Mouse (Mus musculus): Measurements from ENCODE around the gene Midn. TPM values are rescaled to one million over a fixed set of nuclear protein-coding genes. Genes with fewer than 3 reads are reported as not detected.

Midn gene
- polyA plus RNA-seq, 1 experiment = 26.1 TPM

GRCm38 (mm10) chr10:80131316-80131951 is 16.6 kb upstream of the Midn start:
- TF ChIP-seq CTCF (IDR thresholded peaks at IDR 0.05; ENCODE audit: borderline replicate concordance, insufficient read depth, low read depth, low read length) = no peak

GRCm38 (mm10) chr10:80131952-80132350 is 16.1 kb upstream of the Midn start:
- Histone ChIP-seq H3K4me1 (ENCODE audit: control insufficient read depth, insufficient read depth, low read length) (peaks cover 44% of the 10 kb centered on the region), H3K27me3 (ENCODE audit: control insufficient read depth, insufficient read depth, low read length) (no peaks in the 10 kb centered on the region), H3K4me3 (replicated peaks; ENCODE audit: insufficient read depth, low read depth, low read length) (no peak overlapping the region), H3K27ac (ENCODE audit: insufficient read depth, low read length) (no peak overlapping the region)
- no peak for TF ChIP-seq POLR2A (IDR thresholded peaks at IDR 0.05; ENCODE audit: borderline replicate concordance, insufficient read depth, low read length)
- TF ChIP-seq CTCF (IDR thresholded peaks at IDR 0.05; ENCODE audit: borderline replicate concordance, insufficient read depth, low read depth, low read length) = no peak
- 47% methylated on average over 27 of the region's 27 CpGs for whole genome bisulfite sequencing
- no peak for DNase-seq

More at GRCm38 (mm10) chr10:80131316-80131951, 16.6 kb upstream of the Midn start:
- Histone ChIP-seq H3K4me1 (ENCODE audit: control insufficient read depth, insufficient read depth, low read length) (peaks cover 44% of the 10 kb centered on the region), H3K27me3 (ENCODE audit: control insufficient read depth, insufficient read depth, low read length) (no peaks in the 10 kb centered on the region), H3K27ac (ENCODE audit: insufficient read depth, low read length) (no peak overlapping the region), H3K4me3 (replicated peaks; ENCODE audit: insufficient read depth, low read depth, low read length) (no peak overlapping the region)
- peak; percentile 29 to 52 for DNase-seq
- 41% methylated on average over 55 of the region's 55 CpGs for WGBS

- Histone ChIP-seq H3K27me3 (ENCODE audit: control insufficient read depth, insufficient read depth, low read length) (no peaks in the 10 kb centered on the region), H3K4me3 (replicated peaks; ENCODE audit: insufficient read depth, low read depth, low read length) (no peak overlapping the region), H3K4me1 (ENCODE audit: control insufficient read depth, insufficient read depth, low read length) (peaks cover 41% of the 10 kb centered on the region), H3K27ac (ENCODE audit: insufficient read depth, low read length) (no peak overlapping the region)
- no peak for TF ChIP-seq CTCF (IDR thresholded peaks at IDR 0.05; ENCODE audit: borderline replicate concordance, insufficient read depth, low read depth, low read length)
- no peak for TF ChIP-seq POLR2A (IDR thresholded peaks at IDR 0.05; ENCODE audit: borderline replicate concordance, insufficient read depth, low read length)
- DNase-seq = peak in 1 of 2 experiments; percentile 55
- WGBS = 20% methylated on average over 8 of the region's 8 CpGs
Observed at GRCm38 (mm10) chr10:80133226-80133849, 14.7 kb upstream of the Midn start.

GRCm38 (mm10) chr10:80134421-80134820 is 13.7 kb upstream of the Midn start:
- DNase-seq = no peak
- H3K27ac ChIP-seq (ENCODE audit: insufficient read depth, low read length) = no peak overlapping the region
- no peak for TF ChIP-seq CTCF (IDR thresholded peaks at IDR 0.05; ENCODE audit: borderline replicate concordance, insufficient read depth, low read depth, low read length)
- no peak for TF ChIP-seq POLR2A (IDR thresholded peaks at IDR 0.05; ENCODE audit: borderline replicate concordance, insufficient read depth, low read length)
- peaks cover 32% of the 10 kb centered on the region for H3K4me1 ChIP-seq (ENCODE audit: control insufficient read depth, insufficient read depth, low read length)
- 74% methylated on average over 9 of the region's 9 CpGs for WGBS
- no peaks in the 10 kb centered on the region for H3K27me3 ChIP-seq (ENCODE audit: control insufficient read depth, insufficient read depth, low read length)
- no peak overlapping the region for H3K4me3 ChIP-seq (replicated peaks; ENCODE audit: insufficient read depth, low read depth, low read length)

GRCm38 (mm10) chr10:80135161-80135560 is 12.9 kb upstream of the Midn start:
- WGBS = 80% methylated on average over 10 of the region's 10 CpGs
- TF ChIP-seq POLR2A (IDR thresholded peaks at IDR 0.05; ENCODE audit: borderline replicate concordance, insufficient read depth, low read length) = no peak
- TF ChIP-seq CTCF (IDR thresholded peaks at IDR 0.05; ENCODE audit: borderline replicate concordance, insufficient read depth, low read depth, low read length) = no peak
- DNase-seq = no peak
- no peak overlapping the region for H3K27ac ChIP-seq (ENCODE audit: insufficient read depth, low read length)
- H3K27me3 ChIP-seq (ENCODE audit: control insufficient read depth, insufficient read depth, low read length) = no peaks in the 10 kb centered on the region
- H3K4me3 ChIP-seq (replicated peaks; ENCODE audit: insufficient read depth, low read depth, low read length) = no peak overlapping the region
- H3K4me1 ChIP-seq (ENCODE audit: control insufficient read depth, insufficient read depth, low read length) = peaks cover 26% of the 10 kb centered on the region

- H3K27me3 ChIP-seq (ENCODE audit: control insufficient read depth, insufficient read depth, low read length) = no peaks in the 10 kb centered on the region
- no peak for TF ChIP-seq POLR2A (IDR thresholded peaks at IDR 0.05; ENCODE audit: borderline replicate concordance, insufficient read depth, low read length)
- no peak for TF ChIP-seq CTCF (IDR thresholded peaks at IDR 0.05; ENCODE audit: borderline replicate concordance, insufficient read depth, low read depth, low read length)
- no peak for DNase-seq
- no peak overlapping the region for H3K27ac ChIP-seq (ENCODE audit: insufficient read depth, low read length)
- no peak overlapping the region for H3K4me3 ChIP-seq (replicated peaks; ENCODE audit: insufficient read depth, low read depth, low read length)
- WGBS = 100% methylated on average over 1 of the region's 1 CpGs
- peaks cover 22% of the 10 kb centered on the region for H3K4me1 ChIP-seq (ENCODE audit: control insufficient read depth, insufficient read depth, low read length)
Observed at GRCm38 (mm10) chr10:80135641-80136040, 12.4 kb upstream of the Midn start.

GRCm38 (mm10) chr10:80136179-80136951 is 11.7 kb upstream of the Midn start:
- peaks cover 14% of the 10 kb centered on the region for H3K4me1 ChIP-seq (ENCODE audit: control insufficient read depth, insufficient read depth, low read length)
- no peak for DNase-seq

More at GRCm38 (mm10) chr10:80136179-80136951, 11.7 kb upstream of the Midn start:
- Histone ChIP-seq H3K27me3 (ENCODE audit: control insufficient read depth, insufficient read depth, low read length) (no peaks in the 10 kb centered on the region), H3K4me3 (replicated peaks; ENCODE audit: insufficient read depth, low read depth, low read length) (no peak overlapping the region), H3K27ac (ENCODE audit: insufficient read depth, low read length) (no peak overlapping the region)
- WGBS = 38% methylated on average over 49 of the region's 49 CpGs
- TF ChIP-seq CTCF (IDR thresholded peaks at IDR 0.05; ENCODE audit: borderline replicate concordance, insufficient read depth, low read depth, low read length) (no peak), POLR2A (IDR thresholded peaks at IDR 0.05; ENCODE audit: borderline replicate concordance, insufficient read depth, low read length) (no peak)
